Comparison of ENCODE assay signal across 26 mouse cellular contexts in the genomic region with DNA sequence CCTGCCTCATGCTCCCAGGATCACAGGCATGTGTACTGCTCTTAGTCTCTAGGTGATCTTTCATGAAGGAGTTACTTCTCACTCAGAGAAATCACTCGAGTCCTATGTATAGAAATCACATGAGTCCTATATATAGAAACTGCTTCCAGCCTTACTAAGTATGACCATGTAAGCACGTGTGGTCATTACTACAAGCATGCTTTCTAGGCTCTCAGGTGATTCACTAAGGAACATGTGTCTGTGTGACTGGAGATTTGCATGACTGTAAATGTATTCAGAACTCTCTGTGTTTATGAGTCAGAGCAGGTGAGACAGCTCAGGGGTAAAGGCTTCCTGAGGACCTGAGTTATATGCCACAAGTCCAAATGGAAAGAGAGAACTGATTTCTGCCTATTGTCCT.
"Had no signal": no experiment of that assay in that cellular context is flagged by ENCODE, and none has a peak within 500 bp of the region (broad histone marks: within the 10 kb centered on the region; RNA-seq: fewer than 3 reads in every experiment).

No protein-coding gene starts in this region.

- H3K27me3 ChIP-seq: heart, embryonic 12.5 days; hindbrain, embryonic 12.5 days; kidney, embryonic 15.5 days; limb, embryonic 13.5 days; limb, embryonic 15.5 days; liver, embryonic 12.5 days had no signal

- H3K4me3 ChIP-seq: heart, adult 2 months; heart, embryonic 12.5 days; hindbrain, embryonic 10.5 days; hindbrain, embryonic 12.5 days; kidney, embryonic 15.5 days; left cerebral cortex, adult 2 months; limb, embryonic 13.5 days; limb, embryonic 15.5 days; liver, embryonic 12.5 days had no signal

- H3K27ac ChIP-seq: heart, adult 2 months; hindbrain, embryonic 10.5 days; hindbrain, embryonic 12.5 days; hindbrain, embryonic 14.5 days; kidney, embryonic 15.5 days; kidney, postnatal 0 days; left cerebral cortex, adult 2 months; limb, embryonic 13.5 days; limb, embryonic 15.5 days; liver, embryonic 12.5 days had no signal

- H3K9ac ChIP-seq: heart, embryonic 12.5 days; hindbrain, embryonic 12.5 days; hindbrain, embryonic 14.5 days; kidney, embryonic 15.5 days; limb, embryonic 13.5 days; limb, embryonic 15.5 days; liver, embryonic 12.5 days had no signal

- H3K4me2 ChIP-seq: heart, embryonic 12.5 days; hindbrain, embryonic 12.5 days; hindbrain, embryonic 14.5 days; kidney, embryonic 15.5 days; limb, embryonic 13.5 days; limb, embryonic 15.5 days; liver, embryonic 12.5 days had no signal

- ATAC-seq: forebrain, embryonic 16.5 days; hindbrain, embryonic 16.5 days; inflammation-experienced regulatory T-cells, adult 6 months; liver, embryonic 12.5 days had no signal

- H3K4me1 ChIP-seq: heart, embryonic 12.5 days; hindbrain, embryonic 10.5 days; hindbrain, embryonic 12.5 days; kidney, embryonic 15.5 days; limb, embryonic 13.5 days; limb, embryonic 15.5 days; liver, embryonic 12.5 days had no signal

- H3K9me3 ChIP-seq: heart, embryonic 12.5 days; hindbrain, embryonic 10.5 days; hindbrain, embryonic 12.5 days; kidney, embryonic 15.5 days; limb, embryonic 13.5 days; limb, embryonic 15.5 days; liver, embryonic 12.5 days had no signal

- DNase-seq: gastrocnemius, postnatal 14 days; gastrocnemius, postnatal 36 days; heart, adult 11 months; heart, adult 2 months; heart, postnatal 10 days; heart, postnatal 4 days; kidney, adult 11 months; kidney, adult 2 months; kidney, adult 9 months; kidney, postnatal 14 days; kidney, postnatal 36 days; layer of hippocampus, adult 9-11 months; left cerebral cortex, postnatal 4 days had no signal

- H3K36me3 ChIP-seq: heart, embryonic 12.5 days; hindbrain, embryonic 10.5 days; hindbrain, embryonic 12.5 days; kidney, embryonic 15.5 days; limb, embryonic 13.5 days; limb, embryonic 15.5 days; liver, embryonic 12.5 days had no signal
